Mouse (Mus musculus) left cerebral cortex, adult 18-20 months (tissue): ENCODE data around the gene Plppr5. TPM values are rescaled to one million over a fixed set of nuclear protein-coding genes. Genes with fewer than 3 reads are reported as not detected.

Experiments used
- DNase-seq, 2 experiments: peaks; one replicate each; pipeline ENCODE4 v3.0.0; 2021 to 2022; ENCODE audit warnings: low spot score in 2 of 2, mixed read lengths in 1 of 2
- long read RNA-seq, 2 experiments: library from polyadenylated mRNA; stranded (forward); transcript quantifications; one replicate each; pipeline ENCODE4 v2.0.0; 2021
- total RNA-seq, 2 experiments: library from RNA; stranded (reverse); gene quantifications; 2 replicates each; pipeline ENCODE4 v1.2.3; 2021

Plppr5 gene
- 10 to 100 TPM; 28.7 to 32.5 TPM for total RNA-seq
- long read RNA-seq, experiment 1, full-length matches to known transcripts: 51 of 60 reads
- long read RNA-seq, experiment 1, partial matches to known transcripts: 1 of 60 reads
- long read RNA-seq, experiment 1, other reads (novel, unspliced or antisense): 8 of 60 reads
- long read RNA-seq, experiment 2, full-length matches to known transcripts: 30 of 32 reads
- long read RNA-seq, experiment 2, partial matches to known transcripts: 1 of 32 reads
- long read RNA-seq, experiment 2, other reads (novel, unspliced or antisense): 1 of 32 reads

DNA sequence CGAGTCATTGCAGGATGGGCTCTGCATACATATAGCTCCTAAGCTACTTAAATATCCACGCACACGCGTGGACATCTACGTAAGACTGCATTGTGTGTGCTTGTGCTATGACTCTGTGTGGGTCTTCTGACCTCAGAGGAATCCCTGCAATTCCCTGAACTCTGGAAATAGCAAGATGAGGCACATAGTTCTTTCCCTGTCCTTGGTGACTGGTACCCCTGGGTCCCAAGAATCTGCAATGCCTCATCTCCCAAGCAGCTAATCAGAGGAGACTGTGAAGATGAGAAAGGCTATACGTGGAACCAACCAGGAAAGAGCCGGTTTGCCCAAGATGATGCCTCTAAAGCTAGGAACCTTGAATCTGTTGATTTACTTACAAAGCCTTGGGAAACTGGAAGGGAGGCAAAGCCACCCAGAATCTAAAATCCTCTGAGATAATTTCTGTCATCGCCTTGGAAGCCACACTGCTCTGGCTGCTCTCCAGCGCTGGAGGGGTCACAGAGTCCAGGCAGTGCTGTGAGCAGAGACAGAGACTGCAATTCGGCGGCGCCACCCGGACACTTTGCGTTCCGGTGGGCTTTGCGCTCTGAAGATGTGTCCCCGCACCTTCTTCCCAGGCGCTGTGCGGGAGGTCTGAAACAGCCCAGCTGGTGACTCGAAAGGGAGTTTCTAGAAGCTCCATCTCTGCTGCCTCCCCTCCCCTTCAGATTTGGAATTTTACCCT is at the start of gene Plppr5:
TSS of gene Plppr5 (plus strand) at position 308 of the 724 bp plus-strand sequence.
- peak in 1 of 2 experiments; percentile 63 for DNase-seq

DNA sequence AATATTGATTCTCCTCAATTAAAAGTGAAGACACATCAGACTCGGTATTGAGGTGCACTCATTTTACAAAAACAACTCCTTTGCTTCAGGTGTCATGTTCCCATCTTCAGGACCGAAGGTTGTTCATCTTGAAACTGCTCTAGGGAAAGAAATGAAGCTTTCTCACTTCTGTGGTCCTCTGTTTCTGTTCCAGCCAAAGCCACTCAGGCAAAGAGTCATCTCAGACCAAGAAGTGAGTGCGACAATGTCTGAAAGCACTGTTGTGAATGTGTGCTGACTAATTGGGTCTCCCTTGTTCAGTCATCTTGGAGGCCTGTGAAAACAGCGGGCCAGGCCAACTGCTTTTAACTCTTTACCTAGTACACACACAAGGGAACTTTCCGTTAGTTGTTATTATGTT is 24.7 kb upstream of the Plppr5 start:
- DNase-seq: no peak

GRCm38 (mm10) chr3:117550526-117550925 is 24.1 kb upstream of the Plppr5 start:
- no peak for DNase-seq

GRCm38 (mm10) chr3:117556972-117557371 is 17.7 kb upstream of the Plppr5 start:
- no peak for DNase-seq

- peak; percentile 45 to 68 for DNase-seq
Observed at GRCm38 (mm10) chr3:117575253-117575927, 754 bp downstream of the Plppr5 start.

DNA sequence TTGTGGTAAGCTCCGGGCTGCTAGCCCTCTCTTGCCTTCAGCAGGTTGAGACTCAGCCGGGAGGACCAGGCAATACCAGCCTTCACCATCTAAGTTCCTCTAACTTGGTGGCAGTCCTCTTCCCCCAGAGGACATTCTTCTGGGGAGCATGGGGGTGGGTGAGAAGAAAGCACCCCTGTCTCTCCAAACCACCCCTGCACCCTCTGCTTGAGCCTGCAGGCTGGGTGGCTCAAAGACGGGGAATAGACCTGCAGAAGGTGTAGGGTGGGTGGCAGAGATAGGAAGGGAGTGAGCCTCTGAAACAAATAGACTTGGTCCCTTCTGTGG is 1.3 kb downstream of the Plppr5 start:
- peak; percentile 49 to 56 for DNase-seq

DNA sequence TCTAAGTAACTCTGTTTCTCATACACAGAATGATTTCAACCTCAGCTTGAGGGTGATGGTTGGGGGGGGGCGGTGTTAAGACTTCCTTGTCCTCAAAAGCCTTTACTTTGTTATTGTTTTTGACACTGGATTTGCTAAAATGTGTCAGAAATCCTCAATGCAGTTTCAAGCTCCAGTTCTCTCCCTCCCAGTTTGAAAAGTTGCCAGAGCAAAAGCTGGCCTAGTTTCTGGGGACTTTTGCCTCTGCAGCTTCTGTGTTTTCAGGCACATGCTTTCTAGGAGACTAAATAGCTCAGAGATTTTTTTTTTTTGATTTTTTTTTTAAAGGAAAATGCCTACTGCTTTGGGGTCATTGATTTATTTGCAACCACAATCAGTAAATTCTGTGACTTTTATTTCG is 2.7 kb downstream of the Plppr5 start:
- peak; percentile 33 to 35 for DNase-seq

- DNase-seq: peak in 1 of 2 experiments; percentile 20
Observed at GRCm38 (mm10) chr3:117582628-117583027, 8.0 kb downstream of the Plppr5 start.

- DNase-seq: no peak
Observed at GRCm38 (mm10) chr3:117602404-117602803, 27.8 kb downstream of the Plppr5 start.

DNA sequence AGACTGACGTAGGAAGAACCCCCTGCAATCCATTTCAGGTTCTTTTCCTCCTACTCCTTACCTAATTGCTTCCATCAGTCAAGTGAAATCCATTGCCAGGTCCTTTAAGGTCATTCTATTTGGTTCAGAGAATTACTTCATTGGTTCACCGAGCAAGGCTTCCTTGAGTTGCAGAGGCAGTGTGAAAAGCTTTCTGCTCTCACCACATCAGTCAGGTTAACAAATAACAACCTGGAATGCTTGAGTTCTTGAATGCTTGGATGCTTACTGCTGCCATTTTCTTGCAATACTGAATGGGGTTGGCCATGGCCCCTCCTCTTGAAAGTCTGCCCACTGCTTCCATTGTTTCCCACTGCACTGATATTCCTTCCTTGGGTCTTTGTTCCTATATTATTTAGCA is 28.8 kb downstream of the Plppr5 start:
- no peak for DNase-seq

GRCm38 (mm10) chr3:117606383-117606782 is 31.7 kb downstream of the Plppr5 start:
- DNase-seq: no peak

DNA sequence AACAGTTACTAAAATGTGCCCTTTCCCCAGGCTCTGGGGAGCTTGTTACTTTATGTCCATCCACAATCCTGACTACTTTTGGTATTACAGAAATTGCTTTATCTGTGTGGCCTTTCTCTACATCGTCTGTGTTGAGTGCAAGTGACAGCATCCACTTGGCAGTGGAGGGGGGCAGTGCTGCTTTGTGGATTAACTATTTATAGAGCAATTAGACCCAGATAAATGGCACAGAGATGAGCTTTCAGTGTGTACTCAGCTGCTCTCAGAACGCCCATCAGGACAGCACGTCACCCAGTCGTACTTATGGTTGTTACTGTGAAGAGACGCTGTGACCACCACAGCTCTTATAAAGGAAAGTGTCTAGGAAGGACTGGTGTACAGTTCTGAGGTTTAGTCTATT is 36.8 kb downstream of the Plppr5 start:
- no peak for DNase-seq

GRCm38 (mm10) chr3:117614856-117615255 is 40.2 kb downstream of the Plppr5 start:
- DNase-seq: no peak

- DNase-seq: no peak
Observed at GRCm38 (mm10) chr3:117625257-117626001, 50.8 kb downstream of the Plppr5 start.

DNA sequence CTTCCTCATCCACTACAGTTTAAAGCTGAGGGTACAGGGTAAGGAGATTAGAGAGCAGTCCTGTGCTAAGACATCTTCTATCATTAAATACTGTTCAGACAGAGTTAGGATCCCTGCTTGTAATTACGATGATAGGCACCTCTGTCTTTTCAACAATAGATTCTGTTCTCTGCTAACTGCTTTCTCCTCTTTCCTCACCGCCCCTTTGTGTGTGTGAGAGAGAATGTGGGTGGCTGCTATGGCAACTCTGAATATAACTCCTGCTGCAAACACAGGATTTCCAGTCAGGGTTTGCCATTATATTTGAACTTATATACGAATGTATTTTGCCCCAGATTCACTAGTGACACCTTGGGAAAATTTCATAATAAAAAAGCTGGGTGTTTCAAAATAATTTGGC is 54.2 kb downstream of the Plppr5 start:
- peak; percentile 34 to 61 for DNase-seq

GRCm38 (mm10) chr3:117630332-117630731 is 55.7 kb downstream of the Plppr5 start:
- no peak for DNase-seq

DNA sequence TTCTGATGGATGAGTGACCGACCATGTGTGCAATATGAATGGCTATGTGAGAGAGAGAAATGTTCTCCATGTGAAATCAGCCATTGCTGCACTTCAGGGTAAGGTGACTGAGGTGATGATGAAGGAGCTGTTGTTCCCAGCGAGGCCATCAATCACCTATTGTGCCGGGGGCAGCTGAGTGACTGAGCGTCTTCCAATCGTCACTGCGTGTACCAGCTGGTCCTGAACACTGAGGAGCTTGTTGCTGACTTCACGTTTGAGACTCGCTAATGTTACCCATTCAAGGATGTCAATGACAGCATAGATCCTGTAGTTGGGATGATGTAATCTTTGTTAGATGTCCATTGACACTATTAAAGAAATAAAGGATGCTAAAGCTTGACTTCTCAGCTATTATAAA is 74.0 kb downstream of the Plppr5 start:
- no peak for DNase-seq

DNA sequence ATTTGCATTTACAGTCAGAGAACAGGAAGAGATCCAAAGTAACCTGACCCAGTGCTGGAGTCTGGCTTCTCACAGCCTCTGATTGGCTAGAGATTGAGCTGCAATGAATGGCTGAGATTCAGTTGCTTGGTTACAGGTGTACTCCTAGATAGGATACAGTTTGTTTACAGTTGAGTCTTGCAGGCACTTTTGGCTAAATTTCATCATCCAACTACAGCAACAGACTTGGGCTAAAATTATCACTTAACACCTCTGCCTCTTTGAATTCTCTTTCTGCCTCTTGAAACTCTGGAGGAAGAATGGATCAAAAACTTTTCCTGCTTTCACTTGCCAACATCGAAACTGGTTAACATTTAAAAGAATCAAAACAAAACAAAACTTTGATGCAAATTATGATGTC is 89.7 kb downstream of the Plppr5 start:
- no peak for DNase-seq

DNA sequence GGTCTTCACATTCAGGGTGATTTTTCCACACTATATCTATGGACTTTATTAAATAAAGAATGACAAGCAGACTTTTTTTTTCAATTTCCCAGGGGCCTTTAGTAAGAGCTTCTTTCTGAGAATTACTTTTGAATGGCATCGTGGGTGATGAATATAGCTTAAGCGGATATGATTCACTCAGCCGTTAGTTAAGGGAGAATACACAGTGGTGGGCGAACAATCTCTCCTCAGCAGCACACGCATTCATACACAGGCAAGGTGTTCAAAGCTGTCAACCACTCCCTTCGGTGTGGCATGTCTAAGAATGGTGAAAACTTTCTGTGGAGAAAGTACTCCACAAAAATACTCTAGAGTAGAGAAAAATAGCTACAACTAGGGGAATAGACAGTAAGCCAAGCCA is 104.6 kb downstream of the Plppr5 start:
- DNase-seq: no peak

GRCm38 (mm10) chr3:117684640-117685039 is 110.0 kb downstream of the Plppr5 start:
- DNase-seq: no peak

DNA sequence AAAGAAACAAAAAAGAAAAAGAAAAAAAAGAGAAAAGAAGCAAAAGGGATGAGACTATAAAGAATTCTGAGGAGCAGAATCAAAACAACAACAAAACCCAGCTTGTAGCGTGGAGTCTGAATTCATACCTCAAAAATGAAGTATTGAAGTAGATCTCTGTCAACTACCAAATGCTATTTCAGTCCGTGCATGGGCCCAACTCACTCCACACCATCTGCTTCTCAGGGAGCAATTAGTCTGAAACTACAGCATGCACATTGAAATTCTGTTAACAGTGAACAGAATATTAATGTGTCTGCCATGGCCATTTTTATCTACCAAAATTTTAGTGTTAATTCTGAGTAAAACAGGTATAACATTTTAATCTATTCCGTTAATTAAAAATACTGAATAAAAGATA is 111.4 kb downstream of the Plppr5 start:
- peak in 1 of 2 experiments; percentile 30 for DNase-seq

GRCm38 (mm10) chr3:117686648-117687047 is 112.0 kb downstream of the Plppr5 start:
- peak; percentile 54 to 75 for DNase-seq
